Mouse (Mus musculus): ENCODE results near the gene Nolc1. TPM values are rescaled to one million over a fixed set of nuclear protein-coding genes. Genes with fewer than 3 reads are reported as not detected.

Nolc1 gene
- polyA plus RNA-seq, 1 experiment from 2014 or later, result 132 TPM

GRCm38 (mm10) chr19:46045696-46046311 is 29.9 kb upstream of the Nolc1 start:
- H3K9ac ChIP-seq (replicated peaks; ENCODE audit: low read length), result peak overlapping the region; percentile 94
- H3K27ac ChIP-seq (replicated peaks; ENCODE audit: low read depth, low read length), result peak overlapping the region; percentile 95
- H3K36me3 ChIP-seq (replicated peaks; ENCODE audit: control insufficient read depth, insufficient read depth, low read depth, low read length), result no peaks in the 10 kb centered on the region
- H3K27me3 ChIP-seq (ENCODE audit: control insufficient read depth, insufficient read depth, low read length), result no peaks in the 10 kb centered on the region
- H3K4me2 ChIP-seq (ENCODE audit: low read depth, low read length), result peak overlapping the region; percentile 81
- H3K4me3 ChIP-seq (ENCODE audit: low read depth, low read length), result peak overlapping the region; percentile 95
- H3K9me3 ChIP-seq (replicated peaks; ENCODE audit: control insufficient read depth, low read length), result no peaks in the 10 kb centered on the region
- ATAC-seq (replicated peaks; ENCODE audit: insufficient number of reproducible peaks, low FRiP score, low TSS enrichment, low read depth) (peak; percentile 10), DNase-seq (ENCODE audit: low spot score) (peak; percentile 76)
- peaks cover 6% of the 10 kb centered on the region; the same call in 1 of the 2 replicates for H3K4me1 ChIP-seq (ENCODE audit: control insufficient read depth, insufficient read depth, low read length)
- 2% methylated on average over 7 of the region's 7 CpGs for WGBS

GRCm38 (mm10) chr19:46046621-46047025 is 29.0 kb upstream of the Nolc1 start:
- 5% methylated on average over 10 of the region's 10 CpGs for WGBS
- Histone ChIP-seq H3K36me3 (replicated peaks; ENCODE audit: control insufficient read depth, insufficient read depth, low read depth, low read length) (no peaks in the 10 kb centered on the region), H3K4me2 (ENCODE audit: low read depth, low read length) (peak overlapping the region; percentile 81; the same call in 1 of the 2 replicates), H3K9me3 (replicated peaks; ENCODE audit: control insufficient read depth, low read length) (no peaks in the 10 kb centered on the region), H3K4me1 (ENCODE audit: control insufficient read depth, insufficient read depth, low read length) (peaks cover 6% of the 10 kb centered on the region; the same call in 1 of the 2 replicates), H3K4me3 (ENCODE audit: low read depth, low read length) (no peak overlapping the region), H3K27ac (replicated peaks; ENCODE audit: low read depth, low read length) (no peak overlapping the region), H3K9ac (replicated peaks; ENCODE audit: low read length) (no peak overlapping the region), H3K27me3 (ENCODE audit: control insufficient read depth, insufficient read depth, low read length) (no peaks in the 10 kb centered on the region)
- ATAC-seq (replicated peaks; ENCODE audit: insufficient number of reproducible peaks, low FRiP score, low TSS enrichment, low read depth) (no peak), DNase-seq (ENCODE audit: low spot score) (peak; percentile 48)

GRCm38 (mm10) chr19:46047426-46047825 is 28.2 kb upstream of the Nolc1 start:
- H3K4me1 ChIP-seq (ENCODE audit: control insufficient read depth, insufficient read depth, low read length), result peaks cover 6% of the 10 kb centered on the region; the same call in 1 of the 2 replicates

GRCm38 (mm10) chr19:46049129-46049528 is 26.5 kb upstream of the Nolc1 start:
- Histone ChIP-seq H3K36me3 (replicated peaks; ENCODE audit: control insufficient read depth, insufficient read depth, low read depth, low read length) (no peaks in the 10 kb centered on the region), H3K27me3 (ENCODE audit: control insufficient read depth, insufficient read depth, low read length) (no peaks in the 10 kb centered on the region), H3K9me3 (replicated peaks; ENCODE audit: control insufficient read depth, low read length) (no peaks in the 10 kb centered on the region), H3K4me1 (ENCODE audit: control insufficient read depth, insufficient read depth, low read length) (no peaks in the 10 kb centered on the region; the same call in 1 of the 2 replicates), H3K4me2 (ENCODE audit: low read depth, low read length) (no peak overlapping the region), H3K9ac (replicated peaks; ENCODE audit: low read length) (no peak overlapping the region), H3K27ac (replicated peaks; ENCODE audit: low read depth, low read length) (no peak overlapping the region), H3K4me3 (ENCODE audit: low read depth, low read length) (no peak overlapping the region)
- DNase-seq (ENCODE audit: low spot score) (no peak), ATAC-seq (replicated peaks; ENCODE audit: insufficient number of reproducible peaks, low FRiP score, low TSS enrichment, low read depth) (no peak)
- 64% methylated on average over 4 of the region's 4 CpGs for WGBS

More at GRCm38 (mm10) chr19:46047426-46047825, 28.2 kb upstream of the Nolc1 start:
- Histone ChIP-seq H3K27me3 (ENCODE audit: control insufficient read depth, insufficient read depth, low read length) (no peaks in the 10 kb centered on the region), H3K9ac (replicated peaks; ENCODE audit: low read length) (no peak overlapping the region), H3K4me2 (ENCODE audit: low read depth, low read length) (no peak overlapping the region), H3K27ac (replicated peaks; ENCODE audit: low read depth, low read length) (no peak overlapping the region), H3K9me3 (replicated peaks; ENCODE audit: control insufficient read depth, low read length) (no peaks in the 10 kb centered on the region), H3K36me3 (replicated peaks; ENCODE audit: control insufficient read depth, insufficient read depth, low read depth, low read length) (no peaks in the 10 kb centered on the region), H3K4me3 (ENCODE audit: low read depth, low read length) (no peak overlapping the region)
- WGBS, result 36% methylated on average over 2 of the region's 2 CpGs
- DNase-seq (ENCODE audit: low spot score) (no peak), ATAC-seq (replicated peaks; ENCODE audit: insufficient number of reproducible peaks, low FRiP score, low TSS enrichment, low read depth) (no peak)

- no peak overlapping the region for H3K4me2 ChIP-seq (ENCODE audit: low read depth, low read length)
- no peak overlapping the region for H3K4me3 ChIP-seq (ENCODE audit: low read depth, low read length)
- H3K27ac ChIP-seq (replicated peaks; ENCODE audit: low read depth, low read length), result no peak overlapping the region
- no peak overlapping the region for H3K9ac ChIP-seq (replicated peaks; ENCODE audit: low read length)
- DNase-seq (ENCODE audit: low spot score) (no peak), ATAC-seq (replicated peaks; ENCODE audit: insufficient number of reproducible peaks, low FRiP score, low TSS enrichment, low read depth) (no peak)
- no peaks in the 10 kb centered on the region for H3K9me3 ChIP-seq (replicated peaks; ENCODE audit: control insufficient read depth, low read length)
- no peaks in the 10 kb centered on the region for H3K4me1 ChIP-seq (ENCODE audit: control insufficient read depth, insufficient read depth, low read length)
- H3K36me3 ChIP-seq (replicated peaks; ENCODE audit: control insufficient read depth, insufficient read depth, low read depth, low read length), result no peaks in the 10 kb centered on the region
- no peaks in the 10 kb centered on the region for H3K27me3 ChIP-seq (ENCODE audit: control insufficient read depth, insufficient read depth, low read length)
- 85% methylated on average over 2 of the region's 2 CpGs for WGBS
Measured at GRCm38 (mm10) chr19:46050462-46050861, 25.2 kb upstream of the Nolc1 start.

GRCm38 (mm10) chr19:46055752-46056387 is 19.8 kb upstream of the Nolc1 start:
- peak overlapping the region; percentile 93 for H3K4me3 ChIP-seq (ENCODE audit: low read depth, low read length)
- 0 out of 2 replicates have a peak, but pooled peaks cover 5% of the 10 kb centered on the region for H3K4me1 ChIP-seq (ENCODE audit: control insufficient read depth, insufficient read depth, low read length)
- no peak overlapping the region for H3K27ac ChIP-seq (replicated peaks; ENCODE audit: low read depth, low read length)
- H3K9ac ChIP-seq (replicated peaks; ENCODE audit: low read length), result no peak overlapping the region
- 4% methylated on average over 11 of the region's 11 CpGs for WGBS
- H3K4me2 ChIP-seq (ENCODE audit: low read depth, low read length), result 0 out of 2 replicates have a peak overlapping the region, but pooled peaks have one; percentile 13
- no peaks in the 10 kb centered on the region for H3K9me3 ChIP-seq (replicated peaks; ENCODE audit: control insufficient read depth, low read length)
- H3K36me3 ChIP-seq (replicated peaks; ENCODE audit: control insufficient read depth, insufficient read depth, low read depth, low read length), result no peaks in the 10 kb centered on the region
- no peaks in the 10 kb centered on the region for H3K27me3 ChIP-seq (ENCODE audit: control insufficient read depth, insufficient read depth, low read length)
- DNase-seq (ENCODE audit: low spot score) (no peak), ATAC-seq (replicated peaks; ENCODE audit: insufficient number of reproducible peaks, low FRiP score, low TSS enrichment, low read depth) (peak; percentile 70)

- under 1% methylated on average over 52 of the region's 52 CpGs for WGBS
Measured at GRCm38 (mm10) chr19:46056388-46056946, 19.2 kb upstream of the Nolc1 start.

More at GRCm38 (mm10) chr19:46056388-46056946, 19.2 kb upstream of the Nolc1 start:
- 0 out of 2 replicates have a peak, but pooled peaks cover 5% of the 10 kb centered on the region for H3K4me1 ChIP-seq (ENCODE audit: control insufficient read depth, insufficient read depth, low read length)
- H3K4me2 ChIP-seq (ENCODE audit: low read depth, low read length), result peak overlapping the region; percentile 75
- peak overlapping the region; percentile 93 for H3K4me3 ChIP-seq (ENCODE audit: low read depth, low read length)
- ATAC-seq (replicated peaks; ENCODE audit: insufficient number of reproducible peaks, low FRiP score, low TSS enrichment, low read depth) (peak; percentile 94), DNase-seq (ENCODE audit: low spot score) (peak; percentile 97)
- H3K27ac ChIP-seq (replicated peaks; ENCODE audit: low read depth, low read length), result peak overlapping the region; percentile 92
- no peaks in the 10 kb centered on the region for H3K36me3 ChIP-seq (replicated peaks; ENCODE audit: control insufficient read depth, insufficient read depth, low read depth, low read length)
- no peaks in the 10 kb centered on the region for H3K9me3 ChIP-seq (replicated peaks; ENCODE audit: control insufficient read depth, low read length)
- H3K9ac ChIP-seq (replicated peaks; ENCODE audit: low read length), result peak overlapping the region; percentile 86
- H3K27me3 ChIP-seq (ENCODE audit: control insufficient read depth, insufficient read depth, low read length), result no peaks in the 10 kb centered on the region

Measured in embryonic facial prominence, embryonic 11.5 days (tissue).